Comparison of ENCODE assay signal across 11 mouse cellular contexts in genomic region chr11:95808448-95809011, GRCm38 (mm10). TPM values are rescaled to one million over a fixed set of nuclear protein-coding genes. Genes with fewer than 3 reads are reported as not detected.
DNase-seq lines count a peak whose midpoint lies in the region; ATAC-seq and TF ChIP-seq lines count a peak whose summit lies in the region.
"Had no signal": no experiment of that assay in that cellular context is flagged by ENCODE, and none has a peak within 500 bp of the region (broad histone marks: within the 10 kb centered on the region; RNA-seq: fewer than 3 reads in every experiment).

No protein-coding gene starts in this region.

- peak overlapping the region; percentile 19 for H3K4me3 ChIP-seq in bone marrow, adult 2 months (replicated peaks; ENCODE audit: control insufficient read depth, low read depth, low read length)
- no peak overlapping the region for H3K4me3 ChIP-seq in heart, embryonic 11.5 days (ENCODE audit: low read depth, low read length)
- H3K4me3 ChIP-seq: forebrain, embryonic 12.5 days; hindbrain, embryonic 12.5 days had no signal

- ATAC-seq in heart, embryonic 11.5 days (replicated peaks; ENCODE audit: insufficient number of reproducible peaks, low FRiP score, low TSS enrichment) = peak; percentile 84

- intact Hi-C loops in heart, postnatal 25 days (cut with DNase I) = no loop called here

- peaks cover 15% of the 10 kb centered on the region for H3K4me1 ChIP-seq in bone marrow, adult 2 months (ENCODE audit: control insufficient read depth, insufficient read depth, low read length)
- peaks cover 4% of the 10 kb centered on the region; the same call in 1 of the 2 replicates for H3K4me1 ChIP-seq in heart, embryonic 11.5 days (ENCODE audit: control insufficient read depth, insufficient read depth, low read length)

- peak; percentile 55 to 59 for DNase-seq in heart, adult 9 months (ENCODE audit: low spot score in 2 of 2)
- DNase-seq in heart, postnatal 25 days (ENCODE audit: low spot score) = no peak
- DNase-seq in skeletal muscle tissue, adult 2 months (ENCODE audit: low read depth, low spot score) = peak; percentile 94
- DNase-seq in layer of hippocampus, adult 18-20 months (ENCODE audit: low spot score in 2 of 2) = no peak
- no peak for DNase-seq in right cerebral cortex, postnatal 4 days
- no peak for DNase-seq in cerebellum, adult 11 months
- DNase-seq: lung, adult 18-20 months had no signal

- H3K27me3 ChIP-seq in heart, embryonic 11.5 days (ENCODE audit: control insufficient read depth, insufficient read depth, low read length) = no peaks in the 10 kb centered on the region
- H3K27me3 ChIP-seq: hindbrain, embryonic 12.5 days had no signal

- no peaks in the 10 kb centered on the region for H3K36me3 ChIP-seq in heart, embryonic 11.5 days (ENCODE audit: control insufficient read depth, insufficient read depth, low read length)
- H3K36me3 ChIP-seq: forebrain, embryonic 12.5 days; hindbrain, embryonic 12.5 days had no signal

- H3K9ac ChIP-seq in heart, embryonic 11.5 days (ENCODE audit: low read depth, low read length) = no peak overlapping the region
- H3K9ac ChIP-seq: forebrain, embryonic 12.5 days; hindbrain, embryonic 12.5 days had no signal

- TF ChIP-seq CTCF in bone marrow, adult 2 months (IDR thresholded peaks at IDR 0.05; ENCODE audit: control insufficient read depth, insufficient read depth, low read length) = no peak

- TF ChIP-seq POLR2A in bone marrow, adult 2 months (IDR thresholded peaks at IDR 0.05; ENCODE audit: borderline replicate concordance, control insufficient read depth, low read depth, low read length) = peak; percentile 76; the same call in 1 of the 2 replicates

- 0 out of 2 replicates have a peak overlapping the region, but pooled peaks have one; percentile 6 for H3K4me2 ChIP-seq in heart, embryonic 11.5 days
- H3K4me2 ChIP-seq: forebrain, embryonic 12.5 days; hindbrain, embryonic 12.5 days had no signal

- WGBS in bone marrow, adult 2 months = 54% methylated on average over 5 of the region's 5 CpGs
- WGBS in heart, embryonic 11.5 days (ENCODE audit: insufficient replicate concordance) = 64% methylated on average over 5 of the region's 5 CpGs

- no peaks in the 10 kb centered on the region for H3K9me3 ChIP-seq in heart, embryonic 11.5 days (replicated peaks; ENCODE audit: control insufficient read depth, low read length)
- H3K9me3 ChIP-seq: hindbrain, embryonic 12.5 days had no signal

- peak overlapping the region; percentile 96 for H3K27ac ChIP-seq in bone marrow, adult 2 months (ENCODE audit: control insufficient read depth, insufficient read depth, low read depth, low read length, poor library complexity)
- H3K27ac ChIP-seq in heart, embryonic 11.5 days (ENCODE audit: low read depth, low read length) = peak overlapping the region; percentile 77
- H3K27ac ChIP-seq: forebrain, embryonic 12.5 days; hindbrain, embryonic 12.5 days had no signal

RNA-seq across cellular contexts. Expression of gene Phospho1, which starts 15.8 kb away (rescaled TPM):
- total RNA-seq in heart, postnatal 25 days (2021) = 100 to 1,000 TPM; 174 to 181 TPM
- 18.9 and 23.4 TPM in 2 replicates for polyA plus RNA-seq in bone marrow, adult 2 months (2011; ENCODE audit: insufficient read depth, insufficient read length, low replicate concordance, missing spikeins)
- polyA plus RNA-seq in heart, embryonic 11.5 days (2014; fragmentation: Nextera tagmentation; extraction: Ambion mirVana) = 1.1 TPM in 1 of 2 replicates, not detected in the other
- 10 to 100 TPM; 48.7 to 52.6 TPM for total RNA-seq in layer of hippocampus, adult 18-20 months (2021)
- polyA plus RNA-seq: forebrain, embryonic 12.5 days; hindbrain, embryonic 12.5 days had no signal

RNA-seq across cellular contexts. Expression of gene Gngt2, which starts 28.5 kb away (rescaled TPM):
- 10 to 100 TPM; 20.6 to 21.9 TPM for total RNA-seq in heart, postnatal 25 days (2021)
- 38.7 and 94.0 TPM in 2 replicates for polyA plus RNA-seq in bone marrow, adult 2 months (2011; ENCODE audit: insufficient read depth, insufficient read length, low replicate concordance, missing spikeins)
- 43.1 and 44.6 TPM in 2 replicates for polyA plus RNA-seq in heart, embryonic 11.5 days (2014; fragmentation: Nextera tagmentation; extraction: Ambion mirVana)
- total RNA-seq in layer of hippocampus, adult 18-20 months (2021) = 1 to 10 TPM; 2.0 to 5.1 TPM

RNA-seq across cellular contexts. Expression of gene Abi3, which starts 33.7 kb away (rescaled TPM):
- 10 to 100 TPM in 1 of 2 experiments, 1 to 10 TPM in 1; 8.8 to 10.4 TPM for total RNA-seq in heart, postnatal 25 days (2021)
- polyA plus RNA-seq in bone marrow, adult 2 months (2011; ENCODE audit: insufficient read depth, insufficient read length, low replicate concordance, missing spikeins) = 18.6 and 39.0 TPM in 2 replicates
- polyA plus RNA-seq in heart, embryonic 11.5 days (2014; fragmentation: Nextera tagmentation; extraction: Ambion mirVana) = 11.5 and 21.1 TPM in 2 replicates
- 1 to 10 TPM; 6.1 to 6.6 TPM for total RNA-seq in layer of hippocampus, adult 18-20 months (2021)

Comparison
In these comparisons a context has a peak if more than half of its experiments do, and no peak if none do; other contexts are left out.
1. DNase-seq: peak in heart, adult 9 months (2 of 2) and skeletal muscle tissue, adult 2 months (single experiment); none in heart, postnatal 25 days (single experiment), layer of hippocampus, adult 18-20 months (0 of 2), right cerebral cortex, postnatal 4 days (single experiment) and cerebellum, adult 11 months (single experiment).